Mouse (Mus musculus) E14TG2a.4 (cell line): ENCODE results near the gene Relt.

Source experiments
- H3K27me3 ChIP-seq: 2 replicates; pipeline ENCODE4 v1.6.1; 2014; ENCODE audit warnings: low read length, control low read depth; ENCODE audit not compliant: insufficient read depth
- H3K36me3 ChIP-seq: 2 replicates; pipeline ENCODE4 v1.6.1; 2014; ENCODE audit warnings: low read length, control low read depth; ENCODE audit not compliant: insufficient read depth
- H3K4me1 ChIP-seq: replicated peaks from 2 replicates; pipeline ENCODE4 v1.6.1; 2014; ENCODE audit warnings: low read depth, low read length, control low read depth
- H3K4me3 ChIP-seq: replicated peaks from 2 replicates; pipeline ENCODE4 v1.5.1; 2014; ENCODE audit warnings: mild to moderate bottlenecking, low read length
- H3K9me3 ChIP-seq: 2 replicates; pipeline ENCODE4 v1.6.1; 2014; ENCODE audit warnings: low read length, control low read depth
- CTCF ChIP-seq: conservative IDR thresholded peaks from 2 replicates; pipeline ENCODE4 v1.5.1; 2014; ENCODE audit warnings: low read length
- NANOG ChIP-seq: IDR thresholded peaks from 2 replicates; pipeline ENCODE4 v1.6.1; 2014; ENCODE audit warnings: borderline replicate concordance, low read length, mixed read lengths
- POU5F1 ChIP-seq: IDR thresholded peaks from 2 replicates; pipeline ENCODE4 v1.6.1; 2014; ENCODE audit warnings: low read length, borderline replicate concordance

Gene Relt

GRCm38 (mm10) chr7:100845412-100845811 lies 17.8 kb downstream of the Relt start:
- Histone ChIP-seq H3K9me3 (peaks cover 13% of the 10 kb centered on the region), H3K4me1 (peaks cover 17% of the 10 kb centered on the region), H3K27me3 (no peaks in the 10 kb centered on the region), H3K4me3 (no peak overlapping the region), H3K36me3 (peaks cover 59% of the 10 kb centered on the region)
- TF ChIP-seq POU5F1 (no peak), CTCF (no peak), NANOG (no peak)

GRCm38 (mm10) chr7:100845026-100845400 lies 18.2 kb downstream of the Relt start:
- TF ChIP-seq POU5F1 (no peak), NANOG (no peak), CTCF (no peak)
- Histone ChIP-seq H3K4me3 (no peak overlapping the region), H3K4me1 (peaks cover 13% of the 10 kb centered on the region), H3K9me3 (peaks cover 13% of the 10 kb centered on the region), H3K36me3 (peaks cover 60% of the 10 kb centered on the region), H3K27me3 (no peaks in the 10 kb centered on the region)

GRCm38 (mm10) chr7:100844385-100845025 lies 18.7 kb downstream of the Relt start:
- Histone ChIP-seq H3K4me1 (peaks cover 8% of the 10 kb centered on the region), H3K27me3 (no peaks in the 10 kb centered on the region), H3K9me3 (peaks cover 13% of the 10 kb centered on the region), H3K4me3 (no peak overlapping the region), H3K36me3 (peaks cover 56% of the 10 kb centered on the region)
- no peak for TF ChIP-seq NANOG
- no peak for TF ChIP-seq POU5F1
- TF ChIP-seq CTCF: no peak

- TF ChIP-seq NANOG: no peak
- TF ChIP-seq POU5F1: no peak
- no peak for TF ChIP-seq CTCF
- Histone ChIP-seq H3K9me3 (peaks cover 13% of the 10 kb centered on the region), H3K36me3 (peaks cover 55% of the 10 kb centered on the region), H3K4me1 (peaks cover 7% of the 10 kb centered on the region), H3K4me3 (no peak overlapping the region), H3K27me3 (no peaks in the 10 kb centered on the region)
Measured at GRCm38 (mm10) chr7:100843866-100844265, 19.4 kb downstream of the Relt start.

GRCm38 (mm10) chr7:100842175-100842574 lies 21.1 kb downstream of the Relt start:
- Histone ChIP-seq H3K27me3 (no peaks in the 10 kb centered on the region), H3K4me3 (no peak overlapping the region), H3K36me3 (peaks cover 58% of the 10 kb centered on the region), H3K4me1 (peaks cover 2% of the 10 kb centered on the region; the same call in 1 of the 2 replicates), H3K9me3 (peaks cover 13% of the 10 kb centered on the region)
- TF ChIP-seq CTCF (no peak), NANOG (no peak), POU5F1 (no peak)

- Histone ChIP-seq H3K4me3 (no peak overlapping the region), H3K9me3 (peaks cover 13% of the 10 kb centered on the region), H3K4me1 (peaks cover 2% of the 10 kb centered on the region; the same call in 1 of the 2 replicates), H3K36me3 (peaks cover 58% of the 10 kb centered on the region), H3K27me3 (no peaks in the 10 kb centered on the region)
- TF ChIP-seq POU5F1 (no peak), NANOG (no peak), CTCF (no peak)
Measured at GRCm38 (mm10) chr7:100841608-100842007, 21.6 kb downstream of the Relt start.

- Histone ChIP-seq H3K4me1 (peaks cover 2% of the 10 kb centered on the region; the same call in 1 of the 2 replicates), H3K4me3 (no peak overlapping the region), H3K9me3 (peaks cover 13% of the 10 kb centered on the region), H3K27me3 (no peaks in the 10 kb centered on the region), H3K36me3 (peaks cover 59% of the 10 kb centered on the region)
- TF ChIP-seq POU5F1 (no peak), NANOG (no peak), CTCF (no peak)
Measured at GRCm38 (mm10) chr7:100840906-100841305, 22.3 kb downstream of the Relt start.

GRCm38 (mm10) chr7:100839632-100840402 lies 23.4 kb downstream of the Relt start:
- Histone ChIP-seq H3K36me3 (peaks cover 70% of the 10 kb centered on the region), H3K4me3 (no peak overlapping the region), H3K9me3 (peaks cover 13% of the 10 kb centered on the region), H3K27me3 (no peaks in the 10 kb centered on the region), H3K4me1 (peaks cover 5% of the 10 kb centered on the region)
- TF ChIP-seq CTCF (no peak), NANOG (no peak), POU5F1 (no peak)
